Mouse (Mus musculus): ENCODE measurements at regions not wholly inside any gene's neighbourhood (a gene's known extent, or its start where the extent isn't known, plus 50 kb on each side); places are given as distances from the start of the nearest gene placed in this dataset.
A peak's percentile ranks its signal among the peaks of the same experiment; 100 is the strongest.

- ATAC-seq (ENCODE audit: insufficient number of reproducible peaks, low FRiP score, low TSS enrichment, low read depth), result no peak
- Histone ChIP-seq H3K27me3 (peaks cover under 1% of the 10 kb centered on the region; the same call in 1 of the 2 replicates), H3K4me3 (replicated peaks) (no peak overlapping the region), H3K4me2 (replicated peaks) (no peak overlapping the region), H3K4me1 (peaks cover 6% of the 10 kb centered on the region; the same call in 1 of the 2 replicates), H3K27ac (replicated peaks) (no peak overlapping the region), H3K9me3 (replicated peaks) (no peaks in the 10 kb centered on the region), H3K9ac (no peak overlapping the region), H3K36me3 (no peaks in the 10 kb centered on the region)
- 70% methylated on average over 9 of the region's 9 CpGs for WGBS
Measured at GRCm38 (mm10) chr13:44117841-44118240, 333.3 kb downstream of the Cd83 start.

- H3K4me1 ChIP-seq, result peaks cover 6% of the 10 kb centered on the region; the same call in 1 of the 2 replicates
- H3K27me3 ChIP-seq, result no peaks in the 10 kb centered on the region
- no peak overlapping the region for H3K9ac ChIP-seq
- no peak overlapping the region for H3K27ac ChIP-seq (replicated peaks)
- 83% methylated on average over 6 of the region's 6 CpGs for WGBS
- no peaks in the 10 kb centered on the region for H3K9me3 ChIP-seq (replicated peaks)
- ATAC-seq (ENCODE audit: insufficient number of reproducible peaks, low FRiP score, low TSS enrichment, low read depth), result no peak
- H3K4me3 ChIP-seq (replicated peaks), result no peak overlapping the region
- H3K4me2 ChIP-seq (replicated peaks), result no peak overlapping the region
- H3K36me3 ChIP-seq, result no peaks in the 10 kb centered on the region
Measured at GRCm38 (mm10) chr13:44118846-44119245, 334.3 kb downstream of the Cd83 start.

- Histone ChIP-seq H3K9me3 (replicated peaks) (no peaks in the 10 kb centered on the region), H3K27ac (replicated peaks) (no peak overlapping the region), H3K27me3 (no peaks in the 10 kb centered on the region), H3K4me1 (peaks cover 6% of the 10 kb centered on the region; the same call in 1 of the 2 replicates), H3K4me3 (replicated peaks) (no peak overlapping the region), H3K9ac (no peak overlapping the region), H3K4me2 (replicated peaks) (no peak overlapping the region), H3K36me3 (no peaks in the 10 kb centered on the region)
- no peak for ATAC-seq (ENCODE audit: insufficient number of reproducible peaks, low FRiP score, low TSS enrichment, low read depth)
- 22% methylated on average over 7 of the region's 8 CpGs for WGBS
Measured at GRCm38 (mm10) chr13:44121241-44121671, 336.7 kb downstream of the Cd83 start.

GRCm38 (mm10) chr13:44121932-44122331 is 337.4 kb downstream of the Cd83 start:
- Histone ChIP-seq H3K27ac (replicated peaks) (no peak overlapping the region), H3K9ac (no peak overlapping the region), H3K27me3 (no peaks in the 10 kb centered on the region), H3K4me1 (peaks cover 6% of the 10 kb centered on the region; the same call in 1 of the 2 replicates), H3K9me3 (replicated peaks) (no peaks in the 10 kb centered on the region), H3K4me2 (replicated peaks) (no peak overlapping the region), H3K4me3 (replicated peaks) (no peak overlapping the region), H3K36me3 (no peaks in the 10 kb centered on the region)
- ATAC-seq (ENCODE audit: insufficient number of reproducible peaks, low FRiP score, low TSS enrichment, low read depth), result no peak
- WGBS, result 69% methylated on average over 7 of the region's 7 CpGs

- Histone ChIP-seq H3K4me1 (peaks cover 3% of the 10 kb centered on the region; the same call in 1 of the 2 replicates), H3K9ac (no peak overlapping the region), H3K27ac (replicated peaks) (no peak overlapping the region), H3K4me3 (replicated peaks) (no peak overlapping the region), H3K36me3 (no peaks in the 10 kb centered on the region), H3K27me3 (no peaks in the 10 kb centered on the region), H3K9me3 (replicated peaks) (no peaks in the 10 kb centered on the region), H3K4me2 (replicated peaks) (no peak overlapping the region)
- peak; percentile 65 for ATAC-seq (ENCODE audit: insufficient number of reproducible peaks, low FRiP score, low TSS enrichment, low read depth)
- 32% methylated on average over 10 of the region's 10 CpGs for WGBS
Measured at GRCm38 (mm10) chr13:44126198-44126597, 341.6 kb downstream of the Cd83 start.

GRCm38 (mm10) chr13:44128506-44129274 is 344.1 kb downstream of the Cd83 start:
- H3K27ac ChIP-seq (replicated peaks), result no peak overlapping the region
- H3K4me3 ChIP-seq (replicated peaks), result no peak overlapping the region
- no peaks in the 10 kb centered on the region for H3K36me3 ChIP-seq
- no peak for ATAC-seq (ENCODE audit: insufficient number of reproducible peaks, low FRiP score, low TSS enrichment, low read depth)
- no peaks in the 10 kb centered on the region for H3K9me3 ChIP-seq (replicated peaks)
- H3K27me3 ChIP-seq, result no peaks in the 10 kb centered on the region
- 88% methylated on average over 16 of the region's 16 CpGs for WGBS
- H3K4me1 ChIP-seq, result 0 out of 2 replicates have a peak, but pooled peaks cover 3% of the 10 kb centered on the region
- H3K4me2 ChIP-seq (replicated peaks), result no peak overlapping the region
- H3K9ac ChIP-seq, result no peak overlapping the region

GRCm38 (mm10) chr13:44131916-44132315 is 347.3 kb downstream of the Cd83 start:
- no peak overlapping the region for H3K27ac ChIP-seq (replicated peaks)
- no peak overlapping the region for H3K4me3 ChIP-seq (replicated peaks)
- H3K9me3 ChIP-seq (replicated peaks), result no peaks in the 10 kb centered on the region
- no peak for ATAC-seq (ENCODE audit: insufficient number of reproducible peaks, low FRiP score, low TSS enrichment, low read depth)
- H3K27me3 ChIP-seq, result no peaks in the 10 kb centered on the region
- H3K9ac ChIP-seq, result no peak overlapping the region
- 0 out of 2 replicates have a peak, but pooled peaks cover 3% of the 10 kb centered on the region for H3K4me1 ChIP-seq
- H3K4me2 ChIP-seq (replicated peaks), result no peak overlapping the region
- WGBS, result 89% methylated on average over 5 of the region's 5 CpGs
- H3K36me3 ChIP-seq, result no peaks in the 10 kb centered on the region

GRCm38 (mm10) chr13:44132510-44132909 is 347.9 kb downstream of the Cd83 start:
- no peaks in the 10 kb centered on the region for H3K27me3 ChIP-seq
- no peaks in the 10 kb centered on the region for H3K36me3 ChIP-seq
- 81% methylated on average over 4 of the region's 4 CpGs for WGBS
- H3K4me3 ChIP-seq (replicated peaks), result no peak overlapping the region
- no peak overlapping the region for H3K9ac ChIP-seq
- H3K27ac ChIP-seq (replicated peaks), result no peak overlapping the region
- 0 out of 2 replicates have a peak, but pooled peaks cover 3% of the 10 kb centered on the region for H3K4me1 ChIP-seq
- no peaks in the 10 kb centered on the region for H3K9me3 ChIP-seq (replicated peaks)
- ATAC-seq (ENCODE audit: insufficient number of reproducible peaks, low FRiP score, low TSS enrichment, low read depth), result no peak
- no peak overlapping the region for H3K4me2 ChIP-seq (replicated peaks)

GRCm38 (mm10) chr13:44133436-44133835 is 348.9 kb downstream of the Cd83 start:
- H3K9me3 ChIP-seq (replicated peaks), result no peaks in the 10 kb centered on the region
- H3K27me3 ChIP-seq, result no peaks in the 10 kb centered on the region
- WGBS, result 42% methylated on average over 9 of the region's 9 CpGs
- H3K36me3 ChIP-seq, result no peaks in the 10 kb centered on the region
- no peak overlapping the region for H3K9ac ChIP-seq
- no peak overlapping the region for H3K4me2 ChIP-seq (replicated peaks)
- no peak overlapping the region for H3K4me3 ChIP-seq (replicated peaks)
- H3K4me1 ChIP-seq, result 0 out of 2 replicates have a peak, but pooled peaks cover 3% of the 10 kb centered on the region
- no peak for ATAC-seq (ENCODE audit: insufficient number of reproducible peaks, low FRiP score, low TSS enrichment, low read depth)
- H3K27ac ChIP-seq (replicated peaks), result no peak overlapping the region

- no peaks in the 10 kb centered on the region for H3K27me3 ChIP-seq
- H3K4me3 ChIP-seq (replicated peaks), result no peak overlapping the region
- no peaks in the 10 kb centered on the region for H3K9me3 ChIP-seq (replicated peaks)
- H3K9ac ChIP-seq, result no peak overlapping the region
- H3K27ac ChIP-seq (replicated peaks), result no peak overlapping the region
- 48% methylated on average over 5 of the region's 5 CpGs for WGBS
- ATAC-seq (ENCODE audit: insufficient number of reproducible peaks, low FRiP score, low TSS enrichment, low read depth), result no peak
- no peaks in the 10 kb centered on the region for H3K4me1 ChIP-seq
- no peak overlapping the region for H3K4me2 ChIP-seq (replicated peaks)
- no peaks in the 10 kb centered on the region for H3K36me3 ChIP-seq
Measured at GRCm38 (mm10) chr13:44141181-44141580, 356.6 kb downstream of the Cd83 start.

GRCm38 (mm10) chr13:44145441-44145840 is 360.9 kb downstream of the Cd83 start:
- Histone ChIP-seq H3K4me2 (replicated peaks) (no peak overlapping the region), H3K27ac (replicated peaks) (no peak overlapping the region), H3K9ac (no peak overlapping the region), H3K36me3 (no peaks in the 10 kb centered on the region), H3K9me3 (replicated peaks) (no peaks in the 10 kb centered on the region), H3K27me3 (no peaks in the 10 kb centered on the region), H3K4me3 (replicated peaks) (no peak overlapping the region), H3K4me1 (no peaks in the 10 kb centered on the region)
- ATAC-seq (ENCODE audit: insufficient number of reproducible peaks, low FRiP score, low TSS enrichment, low read depth), result no peak
- 90% methylated on average over 4 of the region's 4 CpGs for WGBS

GRCm38 (mm10) chr13:44147841-44148240 is 363.3 kb downstream of the Cd83 start:
- H3K27me3 ChIP-seq, result no peaks in the 10 kb centered on the region
- no peaks in the 10 kb centered on the region for H3K36me3 ChIP-seq
- no peaks in the 10 kb centered on the region for H3K4me1 ChIP-seq
- ATAC-seq (ENCODE audit: insufficient number of reproducible peaks, low FRiP score, low TSS enrichment, low read depth), result no peak
- H3K4me3 ChIP-seq (replicated peaks), result no peak overlapping the region
- H3K27ac ChIP-seq (replicated peaks), result no peak overlapping the region
- no peak overlapping the region for H3K4me2 ChIP-seq (replicated peaks)
- no peak overlapping the region for H3K9ac ChIP-seq
- H3K9me3 ChIP-seq (replicated peaks), result no peaks in the 10 kb centered on the region
- WGBS, result 79% methylated on average over 5 of the region's 5 CpGs

Data from embryonic facial prominence, embryonic 15.5 days (tissue).